Mouse (Mus musculus): ENCODE measurements around the gene Bpifb5.
"Not testable (repeated sequence)": the region's sequence is repeated elsewhere in the genome, so short reads cannot be mapped to it uniquely, and the experiment has no call there.

The Bpifb5 gene

DNA sequence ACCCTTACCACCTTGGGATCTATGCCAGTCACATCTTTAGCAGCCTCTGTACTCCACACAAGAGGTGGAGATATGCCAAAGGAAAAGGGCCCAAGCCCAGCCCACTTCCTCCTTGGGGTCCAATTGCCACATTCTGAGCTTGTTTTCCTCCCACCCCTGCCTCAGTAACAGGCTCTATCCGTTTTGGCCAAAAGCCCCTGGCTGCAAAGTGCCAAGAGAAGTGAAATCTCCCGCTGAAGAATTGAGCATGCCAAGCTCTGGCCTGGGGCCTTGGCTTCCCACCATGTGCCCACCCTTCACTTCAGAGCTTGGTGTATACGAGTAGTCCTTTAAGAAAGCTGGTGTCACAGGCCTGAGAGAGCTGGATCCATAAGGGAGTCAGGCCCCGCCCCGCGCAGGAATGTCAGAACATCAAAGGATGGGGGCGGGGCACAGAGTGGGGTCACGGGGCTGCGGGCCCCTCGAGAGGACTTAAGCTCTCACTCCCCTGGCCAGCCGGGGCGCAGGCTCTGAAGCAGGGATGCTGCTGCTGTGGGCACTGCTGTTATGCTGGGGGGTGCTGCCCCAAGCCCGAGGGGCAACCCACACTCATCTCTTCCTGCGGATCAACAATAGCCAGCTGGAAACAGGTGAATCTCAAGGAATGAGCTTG lies at the start of gene Bpifb5:
TSS of gene Bpifb5 (plus strand) at position 478 of the 652 bp plus-strand sequence.
- ATAC-seq (ENCODE audit: low TSS enrichment) = no peak

DNA sequence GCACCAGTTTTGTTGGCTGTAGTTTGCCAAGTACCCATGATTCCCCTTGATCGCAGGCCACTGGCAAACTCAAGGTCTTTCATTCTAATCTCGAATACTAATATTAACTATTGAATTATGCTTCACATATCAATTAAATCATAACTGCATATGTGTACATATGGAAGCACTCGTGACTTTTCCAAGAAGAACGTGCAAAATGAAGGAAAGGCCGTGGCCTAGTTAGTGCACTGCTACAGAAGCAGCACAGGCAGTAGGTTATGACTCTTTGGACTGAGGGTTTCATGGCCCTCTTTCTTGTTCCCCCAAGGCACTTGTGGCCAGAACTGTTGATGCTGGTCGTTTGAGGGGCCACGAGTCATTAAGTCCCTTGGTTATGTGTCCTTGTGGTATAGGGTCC lies 41.6 kb upstream of the Bpifb5 start:
- ATAC-seq (ENCODE audit: low TSS enrichment) = not testable (repeated sequence)

DNA sequence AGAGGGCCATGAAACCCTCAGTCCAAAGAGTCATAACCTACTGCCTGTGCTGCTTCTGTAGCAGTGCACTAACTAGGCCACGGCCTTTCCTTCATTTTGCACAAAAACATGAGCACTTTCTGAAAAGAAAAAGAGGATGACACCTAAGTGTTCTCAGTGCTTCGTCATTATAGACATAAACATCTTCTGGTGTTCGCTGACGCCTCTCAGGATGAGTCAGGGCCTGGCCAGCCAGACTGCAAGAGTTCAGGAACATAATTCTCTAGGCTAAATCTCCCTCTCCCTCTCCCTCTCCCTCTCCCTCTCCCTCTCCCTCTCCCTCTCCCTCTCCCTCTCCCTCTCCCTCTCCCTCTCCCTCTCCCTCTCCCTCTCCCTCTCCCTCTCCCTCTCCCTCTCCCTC lies 40.5 kb upstream of the Bpifb5 start:
- ATAC-seq (ENCODE audit: low TSS enrichment) = peak; percentile 86

DNA sequence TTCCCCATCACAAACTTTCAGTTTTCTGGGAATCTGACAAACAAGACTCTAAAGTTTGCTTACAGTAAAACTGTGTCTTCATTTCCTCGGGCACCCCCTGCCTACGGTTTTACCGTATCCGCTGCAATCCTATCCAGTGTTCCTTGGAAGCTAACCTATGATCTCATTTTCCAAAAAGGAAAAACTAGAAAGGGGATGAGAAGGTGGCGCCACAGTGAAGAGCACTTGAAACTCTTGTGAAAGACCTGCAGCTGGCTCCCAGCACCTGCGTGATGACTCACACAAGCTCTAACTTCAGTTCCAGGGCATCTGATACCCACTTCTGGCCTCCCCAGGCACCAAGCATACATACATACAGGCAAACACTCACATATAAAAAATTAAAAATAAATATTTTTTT lies 38.2 kb upstream of the Bpifb5 start:
- ATAC-seq (ENCODE audit: low TSS enrichment) = no peak

DNA sequence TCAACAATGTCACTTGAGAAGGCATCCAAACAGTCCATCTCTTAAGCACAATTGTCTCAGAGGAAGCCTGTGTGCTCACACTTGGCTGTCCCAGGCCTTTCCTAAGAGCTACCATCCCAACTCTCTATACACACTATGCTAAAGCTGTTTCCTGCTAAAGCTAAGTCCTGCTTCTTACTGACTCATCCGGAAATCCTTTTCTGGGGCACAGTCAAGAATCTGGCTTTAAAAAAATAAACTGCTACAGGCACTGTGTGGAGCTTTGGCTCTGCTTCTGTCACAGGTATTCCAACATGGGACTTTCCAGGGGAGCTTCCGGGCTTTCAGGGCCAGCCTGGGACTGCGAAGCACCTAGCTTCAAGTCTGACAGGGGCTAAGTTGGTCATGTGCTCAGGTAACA lies 37.8 kb upstream of the Bpifb5 start:
- peak; percentile 80 for ATAC-seq (ENCODE audit: low TSS enrichment)

DNA sequence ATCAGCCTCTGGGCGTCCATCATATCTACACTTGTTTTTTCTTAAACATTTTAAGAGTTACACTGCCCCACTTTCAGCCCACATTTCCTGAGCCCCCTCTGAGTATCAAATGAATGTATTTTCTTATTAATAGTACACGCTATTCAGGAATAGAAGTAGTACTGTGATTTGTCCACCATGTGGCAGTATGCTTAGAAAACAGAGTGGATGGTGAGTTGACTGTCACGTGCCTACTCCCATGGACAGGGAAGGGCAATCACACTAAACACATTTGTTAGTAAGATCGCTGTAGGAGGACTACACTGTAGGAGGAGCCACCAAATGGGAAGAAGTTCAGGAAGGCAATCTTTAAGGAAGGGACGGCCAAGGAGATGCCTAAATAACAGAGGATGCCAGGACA lies 36.1 kb upstream of the Bpifb5 start:
- no peak for ATAC-seq (ENCODE audit: low TSS enrichment)

DNA sequence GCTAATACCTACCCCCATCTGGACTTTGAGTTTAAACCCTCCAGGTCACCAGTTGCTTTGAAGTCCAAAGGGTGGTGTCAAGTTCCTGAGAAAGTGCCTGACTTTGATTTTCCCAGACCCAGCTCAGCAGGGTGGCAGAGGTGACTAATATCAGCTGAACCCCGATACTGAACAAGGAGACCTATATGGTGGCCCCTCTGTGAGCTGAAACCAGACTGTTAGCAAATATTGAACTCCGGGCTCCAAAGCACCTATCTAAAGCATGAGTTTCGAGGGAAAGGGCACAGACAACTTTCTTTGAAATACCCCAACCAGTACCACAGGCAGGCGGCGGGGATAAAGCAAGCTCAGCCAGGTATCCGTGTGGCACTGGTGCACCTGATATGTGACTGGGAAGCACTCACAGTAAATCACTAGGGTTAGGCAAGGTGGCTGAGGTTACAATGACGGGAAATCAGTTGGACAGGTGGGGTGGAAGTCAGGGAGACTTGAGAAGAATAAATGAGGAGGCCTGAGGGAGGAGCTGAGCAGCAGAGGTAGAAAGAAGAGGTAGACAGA lies 33.6 kb upstream of the Bpifb5 start:
- ATAC-seq (ENCODE audit: low TSS enrichment) = no peak

DNA sequence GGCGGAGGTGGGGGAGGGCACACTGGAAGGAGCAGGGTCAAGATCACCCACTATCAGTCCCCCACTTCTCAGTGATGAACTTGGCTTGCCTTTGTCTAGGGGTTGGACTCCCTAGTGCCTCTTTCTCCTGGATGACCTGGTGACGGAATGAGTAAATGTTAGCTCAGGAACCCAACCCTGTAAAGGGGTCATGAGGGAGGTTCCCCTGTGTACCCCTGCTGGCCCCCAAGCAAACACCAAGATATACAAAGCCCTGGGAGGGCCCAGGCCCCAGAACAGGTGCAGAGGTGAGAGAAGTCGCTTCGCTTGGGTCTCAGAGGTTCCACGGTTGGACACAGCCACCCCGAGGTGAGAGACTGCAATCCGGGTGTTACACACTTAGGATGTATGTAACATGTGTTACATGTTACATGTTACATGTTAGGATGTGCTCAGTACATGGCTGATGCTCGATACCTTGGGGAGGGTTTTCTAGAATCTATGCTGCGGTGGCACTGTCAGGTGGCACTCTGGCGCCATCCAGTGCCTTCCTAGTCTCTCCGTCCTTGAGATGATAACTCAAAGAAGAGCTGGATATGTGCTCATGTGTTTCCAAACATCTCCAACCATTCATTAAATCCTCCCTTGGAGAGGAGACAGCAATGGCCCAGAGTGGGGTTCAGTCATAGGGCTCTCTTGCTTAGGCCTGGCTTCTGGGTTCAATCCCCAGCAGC lies 32.8 kb upstream of the Bpifb5 start, which contains the start of gene Bpifb1:
TSS of gene Bpifb1 (plus strand) at position 273 of the 713 bp plus-strand sequence.
- ATAC-seq (ENCODE audit: low TSS enrichment) = no peak

DNA sequence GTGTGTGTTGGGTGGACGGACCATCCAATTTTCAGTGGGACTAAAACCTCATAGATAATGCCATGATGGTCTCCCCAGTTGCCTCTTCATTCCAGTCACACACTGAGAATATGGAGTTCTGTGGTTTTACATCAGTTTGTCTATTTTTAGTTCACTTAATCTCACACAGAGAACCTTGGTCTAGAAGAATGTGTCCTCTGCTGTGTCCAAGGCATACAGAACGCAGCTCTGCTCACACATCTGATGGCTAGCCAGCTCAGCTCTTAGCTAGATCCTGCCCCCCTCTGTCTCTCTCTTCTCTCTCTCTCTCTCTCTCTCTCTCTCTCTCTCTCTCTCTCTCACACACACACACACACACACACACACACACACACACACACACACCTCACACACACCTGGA lies 31.4 kb upstream of the Bpifb5 start:
- ATAC-seq (ENCODE audit: low TSS enrichment) = no peak

DNA sequence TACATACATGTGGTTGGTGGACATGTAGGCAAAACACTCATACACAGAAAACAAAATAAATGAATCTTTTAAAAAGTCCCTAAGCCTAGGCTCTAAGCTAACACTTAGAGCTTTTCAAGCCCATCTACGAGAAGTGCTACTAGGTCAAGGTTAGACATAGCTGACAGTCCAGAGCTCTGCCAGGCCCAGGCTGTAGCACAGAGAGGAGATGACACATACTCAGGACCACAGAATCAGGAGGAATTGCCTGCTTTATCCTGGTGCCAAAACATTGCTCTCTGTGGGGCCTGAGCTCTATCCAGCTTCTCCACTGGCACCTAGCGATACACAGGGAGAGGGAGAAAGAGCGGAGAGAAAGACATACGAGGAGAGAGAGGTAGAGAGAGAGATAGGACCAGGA lies 30.5 kb upstream of the Bpifb5 start:
- ATAC-seq (ENCODE audit: low TSS enrichment) = no peak

DNA sequence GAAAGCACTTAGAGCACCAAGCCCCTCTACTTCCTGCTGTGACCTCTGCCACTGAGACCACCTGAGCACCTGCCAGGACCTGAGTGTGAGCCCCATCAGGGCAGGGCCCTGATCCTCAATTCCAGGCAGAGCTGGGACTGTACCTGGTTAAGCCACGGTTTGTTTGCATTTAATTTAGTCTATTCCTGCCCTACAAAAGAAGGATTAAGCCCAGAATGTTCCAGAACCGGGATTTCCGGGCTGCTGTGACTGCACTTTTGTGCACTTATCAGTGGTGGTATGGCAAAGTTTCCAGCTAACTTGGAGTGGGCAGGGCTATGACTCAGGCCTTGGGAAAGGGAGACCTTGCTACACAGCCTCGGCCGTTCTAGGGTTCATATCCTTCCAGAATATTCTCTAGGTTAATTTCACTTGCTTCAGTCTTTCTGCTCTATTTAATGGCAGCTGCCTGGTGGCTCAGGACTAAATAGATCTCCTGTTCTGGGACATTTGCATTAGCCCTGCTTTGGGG lies 29.5 kb upstream of the Bpifb5 start:
- no peak for ATAC-seq (ENCODE audit: low TSS enrichment)

DNA sequence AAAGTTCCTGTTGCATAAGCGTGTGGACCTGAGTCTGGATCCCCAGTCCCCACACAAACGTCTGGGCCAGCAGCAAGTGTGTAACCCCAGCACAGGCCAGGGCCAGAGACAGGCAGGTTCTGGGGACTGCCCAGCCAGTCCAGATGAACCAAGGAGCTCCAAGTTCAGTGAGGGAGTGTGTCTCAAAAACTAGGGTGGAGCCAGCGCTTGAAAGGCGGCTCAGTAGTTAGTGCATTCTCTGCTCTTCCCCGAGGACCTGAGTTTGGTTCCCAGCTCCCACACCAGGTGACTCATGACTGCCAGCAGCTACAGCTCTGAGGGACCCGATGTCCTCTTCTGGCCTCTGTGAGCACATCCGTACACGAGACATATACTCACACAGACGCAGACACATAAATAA lies 26.5 kb upstream of the Bpifb5 start:
- ATAC-seq (ENCODE audit: low TSS enrichment) = no peak

DNA sequence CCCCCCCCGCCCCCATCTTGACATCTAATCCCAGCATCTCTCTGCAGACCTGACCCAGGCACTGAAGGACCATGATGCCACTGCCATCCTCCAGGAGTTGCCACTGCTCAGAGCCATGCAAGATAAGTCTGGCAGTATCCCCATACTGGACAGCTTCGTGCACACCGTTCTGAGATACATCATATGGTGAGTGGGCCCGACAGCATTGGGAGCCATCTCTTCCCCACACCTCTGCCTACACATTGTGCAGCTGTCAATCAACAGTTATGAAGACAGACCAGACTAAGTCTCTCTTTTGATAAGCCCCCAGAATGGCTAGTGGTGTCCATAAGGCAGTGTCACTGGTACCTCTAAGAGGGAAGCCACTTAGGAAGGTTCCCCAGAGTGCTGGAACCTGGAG lies 18.9 kb upstream of the Bpifb5 start:
- ATAC-seq (ENCODE audit: low TSS enrichment) = peak; percentile 88; the same call in 1 of the 2 replicates

DNA sequence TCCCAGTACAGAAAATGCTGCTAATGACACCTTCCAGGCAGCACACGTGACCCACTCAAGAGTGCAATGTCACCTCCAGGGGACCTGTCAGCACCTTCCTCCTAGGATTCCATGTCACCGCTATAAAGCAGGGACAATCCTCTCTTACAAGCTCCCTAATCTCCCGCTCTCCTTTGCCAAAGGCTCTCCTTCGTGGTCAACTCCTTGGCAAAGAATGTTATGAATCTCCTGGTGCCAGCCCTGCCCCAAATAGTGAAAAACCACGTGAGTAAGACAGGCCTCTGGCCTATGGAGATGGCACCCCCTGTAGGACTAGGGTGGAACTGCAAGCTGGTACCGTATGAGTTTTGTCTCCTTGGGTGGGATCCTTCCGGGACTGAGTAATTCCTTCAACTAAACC lies 16.6 kb upstream of the Bpifb5 start:
- no peak for ATAC-seq (ENCODE audit: low TSS enrichment)

DNA sequence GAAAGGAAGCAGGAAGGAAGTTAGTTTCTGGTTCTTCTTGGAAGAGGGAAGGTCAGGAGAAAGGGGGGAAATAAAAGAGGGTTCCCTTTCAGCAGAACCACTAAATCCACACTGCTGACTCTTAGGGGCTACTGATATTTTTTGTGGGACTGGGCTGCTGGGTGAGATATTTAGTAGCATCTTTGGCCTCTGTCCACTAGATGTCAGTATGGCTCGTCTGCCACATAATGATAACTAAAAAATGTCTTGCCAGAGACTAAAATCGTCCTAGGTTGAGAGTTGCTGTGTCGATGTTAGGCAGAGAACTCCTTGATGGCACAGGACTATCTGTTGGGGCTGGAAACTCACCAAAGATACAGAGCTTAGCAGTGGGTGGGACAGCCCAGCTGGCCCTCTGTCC lies 14.4 kb upstream of the Bpifb5 start:
- ATAC-seq (ENCODE audit: low TSS enrichment) = peak; percentile 25; the same call in 1 of the 2 replicates

DNA sequence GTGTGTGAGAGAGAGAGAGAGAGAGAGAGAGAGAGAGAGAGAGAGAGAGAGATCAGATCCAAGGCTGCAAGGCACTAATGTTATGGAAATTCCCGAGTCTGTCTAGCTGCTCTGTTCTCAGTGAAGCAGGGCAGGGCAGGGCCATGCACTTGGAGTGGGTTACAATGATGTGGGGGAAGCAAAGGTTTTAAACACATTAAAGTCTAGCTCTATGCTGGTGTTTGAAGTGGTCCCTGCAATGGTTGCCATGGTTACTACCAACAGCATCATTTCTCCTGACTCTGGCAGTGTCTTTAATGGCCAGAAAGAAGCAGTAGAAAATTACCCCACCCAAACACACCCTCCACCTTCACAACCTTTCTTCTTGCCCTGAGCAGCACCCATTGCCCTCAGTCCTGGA lies 12.4 kb upstream of the Bpifb5 start:
- ATAC-seq (ENCODE audit: low TSS enrichment) = no peak

DNA sequence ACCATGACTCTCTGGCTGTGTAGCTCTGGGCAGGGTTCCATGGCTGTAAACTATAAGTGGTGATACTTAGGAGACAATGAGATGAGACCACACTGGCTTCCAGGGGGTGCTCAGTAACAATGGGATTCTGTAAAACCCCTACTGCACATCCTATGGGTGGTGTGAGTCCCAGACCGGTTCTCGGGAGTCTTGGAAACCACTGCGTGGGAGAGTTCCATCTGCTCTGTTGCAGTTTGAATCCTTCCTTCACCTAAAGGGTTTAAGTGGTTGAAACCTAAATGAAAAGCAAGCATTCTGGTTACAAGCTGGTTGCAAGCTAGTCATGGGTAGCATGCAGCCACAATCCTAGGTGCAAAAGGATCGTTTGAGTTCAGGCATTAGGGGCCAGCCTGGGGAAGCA lies 11.7 kb upstream of the Bpifb5 start:
- peak; percentile 95 for ATAC-seq (ENCODE audit: low TSS enrichment)

DNA sequence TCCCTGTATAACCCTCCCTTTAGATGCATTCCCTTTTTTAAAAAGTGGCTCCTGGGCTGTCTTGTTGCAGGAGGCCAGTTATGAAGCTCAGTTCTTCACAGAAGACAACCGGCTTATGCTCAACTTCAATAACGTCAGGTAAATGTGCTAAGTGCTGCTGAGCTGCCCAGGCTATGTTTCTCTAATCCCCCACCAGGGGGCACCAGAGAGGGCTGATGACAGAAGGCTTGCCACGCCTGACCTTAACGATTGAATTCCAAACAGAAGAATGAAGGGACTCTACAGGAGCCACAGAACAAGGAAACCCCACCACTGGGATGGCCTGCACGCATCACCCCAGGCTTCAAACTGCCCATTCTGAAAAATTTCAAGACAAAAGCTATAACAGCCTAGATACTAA lies 8.4 kb upstream of the Bpifb5 start:
- 0 out of 2 replicates have a peak, but pooled peaks have one; percentile 17 for ATAC-seq (ENCODE audit: low TSS enrichment)

DNA sequence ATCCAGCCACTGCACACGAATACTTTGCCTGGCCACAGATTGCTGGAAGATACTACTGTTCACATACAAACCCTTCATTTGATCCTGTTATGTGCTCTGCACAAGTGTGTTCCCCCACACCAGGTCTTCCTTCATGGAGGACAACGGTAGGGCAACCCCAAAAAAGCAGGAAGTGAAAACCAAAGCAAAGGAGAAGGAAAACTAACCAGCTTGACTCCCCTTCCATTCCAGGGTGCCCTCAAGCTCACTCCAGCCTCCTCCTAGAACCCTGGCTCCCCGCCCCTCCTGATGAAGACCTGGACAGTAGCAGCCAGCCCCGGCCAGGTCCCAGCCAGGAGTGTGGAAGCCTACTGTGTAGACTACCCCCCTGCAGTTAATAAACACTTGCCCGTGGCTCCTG lies 3.6 kb upstream of the Bpifb5 start:
- ATAC-seq (ENCODE audit: low TSS enrichment) = no peak

DNA sequence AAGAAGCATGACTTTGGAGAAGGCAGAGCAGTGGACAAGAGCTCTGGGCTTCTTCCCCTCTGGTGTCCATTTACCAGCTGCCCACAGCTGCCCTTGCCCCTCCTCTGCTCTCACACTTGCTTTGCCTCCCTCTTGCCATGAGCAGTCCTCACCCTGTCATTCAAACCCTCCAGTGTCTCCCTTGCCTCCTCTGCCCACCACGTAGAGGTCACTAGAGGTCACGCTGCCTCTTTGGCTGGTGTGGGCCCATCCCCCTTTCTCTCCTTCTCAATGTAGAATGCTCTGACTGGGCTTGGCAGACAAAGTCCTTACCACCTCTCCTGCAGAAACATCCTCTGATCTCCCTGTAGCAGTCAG lies 353 bp downstream of the Bpifb5 start:
- ATAC-seq (ENCODE audit: low TSS enrichment) = no peak

DNA sequence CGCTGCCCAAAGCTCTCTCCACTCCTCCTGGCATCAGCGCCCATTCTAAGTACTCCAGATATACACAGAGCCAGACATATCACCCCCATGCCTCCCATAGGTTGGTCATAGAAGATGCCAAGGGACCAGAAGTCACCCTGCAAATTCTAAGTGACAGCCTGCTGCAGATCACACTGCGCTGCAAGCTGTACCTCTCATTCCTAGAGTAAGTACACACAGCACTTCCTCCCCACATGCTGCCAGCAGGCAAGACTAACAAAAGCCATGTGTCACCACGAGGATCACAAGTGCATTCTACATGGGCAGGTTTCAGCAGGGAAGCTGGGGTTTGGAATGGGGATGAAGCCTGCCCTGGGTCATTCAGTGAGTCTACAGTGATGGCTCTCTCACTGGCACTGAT lies 3.4 kb downstream of the Bpifb5 start:
- ATAC-seq (ENCODE audit: low TSS enrichment) = no peak

DNA sequence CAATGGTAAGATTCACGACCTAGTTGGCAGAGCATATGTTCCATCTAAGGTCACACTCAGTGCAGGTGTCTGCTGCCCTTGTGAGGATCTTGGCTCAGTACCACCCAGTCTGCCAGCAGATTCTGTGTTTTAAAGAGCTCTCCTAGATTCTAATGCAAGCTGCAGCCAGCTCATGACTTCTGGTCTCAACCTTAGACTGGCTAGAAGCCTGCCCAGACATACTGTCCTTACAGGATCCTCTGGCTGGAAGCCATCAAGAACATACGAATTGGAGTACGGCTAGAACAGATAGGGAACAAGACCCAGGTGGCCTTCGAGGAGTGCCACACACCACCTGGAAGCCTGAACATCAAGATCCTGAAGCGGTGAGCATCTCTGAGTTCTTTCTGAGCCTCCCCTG lies 4.3 kb downstream of the Bpifb5 start:
- ATAC-seq (ENCODE audit: low TSS enrichment) = no peak

DNA sequence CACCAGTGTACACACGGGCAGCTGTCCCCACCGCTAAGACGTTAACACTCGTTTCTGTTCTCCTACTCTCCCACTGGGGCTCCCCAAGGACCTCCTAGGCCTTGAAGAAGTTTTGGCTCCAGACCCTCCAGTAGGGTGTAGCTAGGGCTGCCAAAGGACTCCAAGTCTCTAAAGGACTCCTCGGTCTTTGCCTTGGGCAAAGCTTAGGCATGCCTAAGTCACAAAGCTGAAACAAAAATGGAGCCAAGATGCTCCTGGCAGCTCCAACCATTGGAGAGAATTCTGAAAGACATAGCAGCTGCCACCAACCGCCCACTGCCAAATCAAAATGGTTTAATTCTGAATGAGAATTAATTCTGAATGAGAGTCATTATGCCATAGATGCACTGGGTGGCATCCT lies 9.9 kb downstream of the Bpifb5 start:
- 0 out of 2 replicates have a peak, but pooled peaks have one; percentile 38 for ATAC-seq (ENCODE audit: low TSS enrichment)

Data from frontal cortex, adult (tissue).